Mouse (Mus musculus) embryonic facial prominence, embryonic 11.5 days (tissue): ENCODE data around the gene Endou. TPM values are rescaled to one million over a fixed set of nuclear protein-coding genes. Genes with fewer than 3 reads are reported as not detected.
"Not testable (repeated sequence)": the region's sequence is repeated elsewhere in the genome, so short reads cannot be mapped to it uniquely, and the experiment has no call there.

Source experiments
- ATAC-seq: fragments of 200-750 bp; cut with Nextera tagmentation; replicated peaks from 2 replicates; pipeline ENCODE4 v1.8.0; 2017; ENCODE audit warnings: low read depth; ENCODE audit not compliant: insufficient number of reproducible peaks, low FRiP score, low TSS enrichment
- DNase-seq: peaks from one replicate; pipeline ENCODE4 v3.0.0-alpha.2; 2015; ENCODE audit warnings: low spot score
- H3K27ac ChIP-seq: fragments of 300-500 bp; sonication (generic); replicated peaks from 2 replicates; pipeline ENCODE4 v1.5.1; 2014; ENCODE audit warnings: mild to moderate bottlenecking, low read depth, low read length, control low read depth
- H3K27me3 ChIP-seq: fragments of 300-500 bp; sonication (generic); 2 replicates; pipeline ENCODE4 v1.6.1; 2014; ENCODE audit warnings: mild to moderate bottlenecking, low read length, moderate library complexity, mixed read lengths; ENCODE audit not compliant: control insufficient read depth, insufficient read depth
- H3K36me3 ChIP-seq: fragments of 300-500 bp; sonication (generic); replicated peaks from 2 replicates; pipeline ENCODE4 v1.6.1; 2014; ENCODE audit warnings: low read depth, mild to moderate bottlenecking, low read length, moderate library complexity, mixed read lengths; ENCODE audit not compliant: control insufficient read depth, insufficient read depth
- H3K4me1 ChIP-seq: fragments of 300-500 bp; sonication (generic); 2 replicates; pipeline ENCODE4 v1.6.1; 2014; ENCODE audit warnings: low read length, mixed read lengths; ENCODE audit not compliant: control insufficient read depth, insufficient read depth
- H3K4me2 ChIP-seq: fragments of 300-500 bp; sonication (generic); 2 replicates; pipeline ENCODE4 v1.6.1; 2014; ENCODE audit warnings: low read depth, mild to moderate bottlenecking, control low read depth, low read length, moderate library complexity
- H3K4me3 ChIP-seq: fragments of 300-500 bp; sonication (generic); 2 replicates; pipeline ENCODE4 v1.5.1; 2014; ENCODE audit warnings: low read depth, low read length, control low read depth
- H3K9ac ChIP-seq: fragments of 300-500 bp; sonication (generic); replicated peaks from 2 replicates; pipeline ENCODE4 v1.6.1; 2014; ENCODE audit warnings: mild to moderate bottlenecking, control low read depth, low read length
- H3K9me3 ChIP-seq: fragments of 300-500 bp; sonication (generic); replicated peaks from 2 replicates; pipeline ENCODE4 v1.6.1; 2016; ENCODE audit warnings: mild to moderate bottlenecking, low read length, inconsistent platforms, mixed read lengths; ENCODE audit not compliant: control insufficient read depth
- WGBS: fragments of 180-500 bp; shearing (Covaris S2); extraction: QIAGEN DNeasy Blood & Tissue Kit; methylation state at CpG from one replicate; pipeline ENCODE4 v1.1.7; 2014; 5-methylcytosine and 5-hydroxymethylcytosine counted together
- polyA plus RNA-seq: library from polyadenylated mRNA; unstranded; fragments of >200 nt; fragmentation: Nextera tagmentation; extraction: Ambion mirVana; gene quantifications from 2 replicates; pipeline ENCODE4 v1.2.1, GENCODE M21; 2014

Gene Endou
- polyA plus RNA-seq, 1 experiment from 2014 or later: not detected

DNA sequence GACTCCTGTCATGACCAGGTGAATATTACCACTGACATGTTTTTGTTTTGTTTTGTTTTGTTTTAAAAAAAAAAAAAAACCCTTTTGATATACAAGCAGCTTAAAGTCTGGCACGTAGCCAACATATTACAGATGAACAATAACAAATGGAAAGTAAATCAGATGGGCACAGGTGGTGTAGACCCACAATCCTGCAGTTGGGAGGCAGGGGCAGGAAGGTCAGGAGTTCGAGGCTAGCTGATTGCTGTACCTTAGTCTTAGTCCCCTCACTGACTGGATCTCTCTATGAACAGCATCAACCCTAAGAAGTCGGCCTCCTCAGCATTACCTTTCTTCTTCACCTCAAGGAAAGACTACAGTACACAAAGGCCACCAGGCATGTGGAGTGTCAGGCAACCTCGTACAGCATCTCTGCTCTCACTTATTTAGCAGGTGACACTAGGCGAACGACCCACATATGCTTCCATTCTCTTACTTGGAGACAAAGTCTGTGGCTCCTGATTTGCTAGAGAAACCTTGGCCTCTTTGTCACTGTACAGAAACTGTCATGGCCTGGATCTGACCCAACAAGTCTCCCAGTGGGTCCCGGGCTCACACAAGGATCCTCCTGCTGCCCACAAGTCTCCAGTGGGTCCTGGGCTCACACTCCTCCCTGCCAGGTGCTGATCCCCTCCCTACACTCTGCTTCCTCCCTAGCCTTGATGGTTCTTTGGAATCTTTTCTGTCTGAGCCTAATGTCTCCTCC is 57.7 kb downstream of the Endou start:
- 93% methylated on average over 7 of the region's 7 CpGs for WGBS
- H3K27me3 ChIP-seq: no peaks in the 10 kb centered on the region
- H3K27ac ChIP-seq: no peak overlapping the region
- H3K4me3 ChIP-seq: no peak overlapping the region
- no peak overlapping the region for H3K9ac ChIP-seq
- no peak for DNase-seq
- no peaks in the 10 kb centered on the region for H3K9me3 ChIP-seq
- no peaks in the 10 kb centered on the region for H3K4me1 ChIP-seq
- ATAC-seq: no peak
- no peaks in the 10 kb centered on the region; the same call in none of the 2 replicates for H3K36me3 ChIP-seq
- H3K4me2 ChIP-seq: no peak overlapping the region

DNA sequence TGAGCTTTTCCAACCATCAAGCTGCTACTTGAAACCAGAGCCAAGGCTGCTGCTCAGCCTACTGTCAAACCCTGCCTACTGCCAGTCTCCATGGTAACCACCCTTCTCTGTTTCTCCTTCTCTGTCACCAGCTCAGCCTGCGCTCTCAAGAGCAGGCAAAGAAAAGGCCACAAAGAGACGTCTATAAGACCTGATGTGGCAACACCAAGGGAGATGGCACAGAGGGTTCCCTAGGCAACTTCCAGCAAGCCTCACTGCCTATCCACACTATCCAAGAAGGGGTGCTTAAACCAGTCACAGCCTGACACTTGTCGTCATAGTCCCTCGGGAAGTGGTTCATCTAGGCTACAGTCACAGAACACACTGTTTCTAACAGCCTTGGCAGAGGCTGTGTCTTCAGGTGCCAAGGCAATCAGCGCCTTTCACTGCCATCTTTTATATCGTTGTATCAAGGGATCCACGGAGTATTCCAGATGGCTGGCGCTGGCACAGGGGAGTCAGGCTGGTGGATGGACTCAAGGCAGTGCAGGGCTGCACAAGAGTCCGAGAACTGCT is 58.9 kb downstream of the Endou start:
- no peaks in the 10 kb centered on the region for H3K4me1 ChIP-seq
- DNase-seq (peak; percentile 32), ATAC-seq (peak; percentile 45; the same call in 1 of the 2 replicates)
- no peak overlapping the region for H3K9ac ChIP-seq
- H3K27ac ChIP-seq: no peak overlapping the region
- H3K4me2 ChIP-seq: no peak overlapping the region
- no peaks in the 10 kb centered on the region for H3K27me3 ChIP-seq
- WGBS: 78% methylated on average over 9 of the region's 9 CpGs
- no peak overlapping the region for H3K4me3 ChIP-seq
- H3K9me3 ChIP-seq: no peaks in the 10 kb centered on the region
- no peaks in the 10 kb centered on the region; the same call in 1 of the 2 replicates for H3K36me3 ChIP-seq

DNA sequence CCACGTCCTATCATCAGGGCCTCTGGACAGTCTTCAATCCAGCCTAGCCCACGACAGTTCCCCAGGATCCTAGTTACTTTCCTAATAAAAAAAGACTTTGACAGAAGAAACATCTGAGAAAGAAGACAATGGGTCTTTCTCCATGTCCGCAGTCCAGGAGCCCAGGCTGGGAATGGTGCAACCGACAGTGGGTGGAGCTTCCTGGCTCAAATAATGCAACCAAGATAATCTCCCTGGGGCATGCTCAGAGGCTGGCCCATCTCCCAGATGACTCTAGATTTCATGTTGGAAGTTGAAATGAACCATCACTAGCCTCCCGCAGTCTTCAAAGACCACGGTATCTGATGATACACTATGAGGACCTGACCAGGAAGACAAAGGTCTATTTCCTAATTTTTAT is 60.6 kb downstream of the Endou start:
- Histone ChIP-seq H3K4me1 (no peaks in the 10 kb centered on the region), H3K4me2 (no peak overlapping the region), H3K4me3 (no peak overlapping the region), H3K36me3 (no peaks in the 10 kb centered on the region; the same call in 1 of the 2 replicates), H3K27ac (no peak overlapping the region), H3K9me3 (no peaks in the 10 kb centered on the region), H3K9ac (no peak overlapping the region), H3K27me3 (no peaks in the 10 kb centered on the region)
- ATAC-seq (no peak), DNase-seq (no peak)
- 79% methylated on average over 6 of the region's 6 CpGs for WGBS

DNA sequence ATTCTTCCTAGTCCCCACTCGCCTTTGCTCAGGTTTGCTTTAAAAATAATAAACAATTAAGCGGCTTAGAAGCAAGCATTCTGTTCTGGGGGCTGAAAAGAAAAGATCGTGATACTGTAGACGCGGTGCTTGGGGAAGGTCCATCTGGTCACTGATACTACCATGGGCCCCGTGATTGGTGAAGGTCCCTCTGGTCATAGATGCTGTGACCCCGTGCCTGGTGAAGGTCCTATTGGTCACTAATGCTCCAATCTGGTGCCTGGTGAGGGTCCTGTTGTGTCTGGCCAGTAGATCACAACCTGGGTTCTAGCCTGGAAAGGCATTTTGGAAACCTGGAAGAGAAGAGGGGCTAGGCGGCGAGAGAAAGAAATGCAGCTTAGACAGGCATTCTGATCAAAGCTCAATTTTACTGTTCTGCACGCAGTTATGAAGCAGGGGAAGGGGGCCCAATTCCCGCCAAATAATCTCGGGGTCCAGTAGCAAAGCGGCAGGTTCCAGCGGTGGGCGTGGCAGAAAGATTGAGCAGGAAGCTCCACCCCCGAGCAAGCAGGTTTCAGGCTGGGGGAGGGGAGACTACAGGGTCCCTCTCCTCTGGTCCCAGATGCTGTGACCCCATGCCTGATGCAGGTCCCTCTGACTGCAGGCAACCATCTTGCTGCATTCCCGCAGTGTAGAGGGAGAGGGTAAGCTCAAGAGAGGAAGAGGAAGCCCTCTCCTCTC is 62.8 kb downstream of the Endou start:
- not testable (repeated sequence) for H3K27ac ChIP-seq, H3K9me3 ChIP-seq, H3K27me3 ChIP-seq, H3K4me1 ChIP-seq, H3K4me3 ChIP-seq, H3K36me3 ChIP-seq, DNase-seq, H3K9ac ChIP-seq, ATAC-seq, H3K4me2 ChIP-seq
- WGBS: 64% methylated on average over 16 of the region's 17 CpGs

DNA sequence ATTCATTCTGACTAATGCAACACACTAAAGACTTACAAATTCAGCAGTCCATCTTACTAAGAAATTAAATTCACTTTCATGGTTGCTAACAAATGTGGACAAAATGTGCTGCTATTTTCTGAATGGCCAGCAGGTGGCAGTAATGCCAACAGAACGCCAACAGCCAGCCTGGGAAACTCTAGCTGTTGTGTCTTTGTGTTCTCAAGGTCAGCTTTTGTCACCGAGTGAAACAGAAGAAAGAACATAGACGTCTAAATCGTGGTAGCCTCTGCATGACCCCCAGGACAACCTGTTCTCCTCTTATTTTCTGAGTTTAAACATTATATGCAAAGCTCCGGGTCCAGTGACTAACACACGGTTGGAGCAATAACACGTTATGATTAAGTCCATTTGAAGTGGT is 63.7 kb downstream of the Endou start:
- DNase-seq (peak; percentile 87), ATAC-seq (no peak)
- WGBS: 38% methylated on average over 7 of the region's 7 CpGs
- no peak overlapping the region for H3K27ac ChIP-seq
- H3K4me3 ChIP-seq: no peak overlapping the region
- H3K4me1 ChIP-seq: no peaks in the 10 kb centered on the region
- H3K9ac ChIP-seq: no peak overlapping the region
- H3K4me2 ChIP-seq: no peak overlapping the region
- H3K36me3 ChIP-seq: no peaks in the 10 kb centered on the region
- no peaks in the 10 kb centered on the region for H3K9me3 ChIP-seq
- H3K27me3 ChIP-seq: no peaks in the 10 kb centered on the region

DNA sequence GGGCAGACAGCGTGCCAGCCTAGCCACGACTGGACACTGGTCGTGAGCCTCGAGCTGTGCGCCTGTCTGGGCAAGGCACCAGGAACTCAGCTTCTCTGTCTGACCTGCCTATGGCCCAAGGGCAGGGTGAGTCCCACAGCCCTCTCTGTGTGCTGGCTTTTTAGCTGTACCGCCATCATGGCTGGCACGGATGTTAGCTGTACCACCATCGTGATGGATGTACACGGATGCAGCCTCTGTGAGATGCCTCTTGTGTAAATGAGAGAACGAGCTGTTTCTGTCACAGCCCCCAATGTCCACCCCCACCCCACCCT is 64.7 kb downstream of the Endou start:
- Histone ChIP-seq H3K4me3 (no peak overlapping the region), H3K9me3 (no peaks in the 10 kb centered on the region), H3K9ac (no peak overlapping the region), H3K4me1 (no peaks in the 10 kb centered on the region), H3K27ac (no peak overlapping the region), H3K27me3 (no peaks in the 10 kb centered on the region), H3K4me2 (no peak overlapping the region), H3K36me3 (no peaks in the 10 kb centered on the region)
- no peak for ATAC-seq
- 94% methylated on average over 10 of the region's 10 CpGs for WGBS
- no peak for DNase-seq

DNA sequence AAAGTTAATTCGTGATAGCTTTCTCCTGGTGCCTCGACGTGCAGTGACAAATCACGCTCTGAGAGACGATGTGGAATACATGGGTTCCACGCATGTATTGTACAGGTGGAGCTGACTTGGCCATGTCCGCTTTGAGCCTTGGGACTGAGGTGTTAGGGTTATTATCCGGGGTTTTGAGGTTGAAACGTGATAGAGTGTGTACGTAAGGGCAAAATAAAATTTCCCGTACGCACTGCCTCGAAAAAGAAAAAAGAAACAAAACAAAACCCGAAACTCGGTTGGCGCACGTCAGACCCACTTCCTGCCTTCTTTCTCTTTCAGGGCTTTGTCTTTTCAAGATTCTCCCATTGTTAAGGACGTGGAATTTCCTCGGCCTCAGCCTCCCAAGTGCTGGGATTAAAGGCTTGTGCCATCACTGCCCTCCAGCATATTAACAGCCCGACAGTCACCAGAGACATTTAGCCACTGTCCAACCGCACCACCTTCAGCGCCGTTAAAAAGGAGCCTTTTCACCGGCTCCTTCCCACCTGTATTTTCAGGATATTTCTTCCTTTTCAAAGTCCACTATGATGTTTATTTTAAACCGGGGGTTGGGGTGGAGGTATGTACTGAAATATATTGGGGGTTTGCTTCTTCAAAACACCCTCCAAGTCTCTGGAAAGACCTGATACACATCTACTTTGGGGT is 65.2 kb downstream of the Endou start:
- no peak overlapping the region for H3K27ac ChIP-seq
- no peak for ATAC-seq
- no peak overlapping the region for H3K4me3 ChIP-seq
- H3K4me1 ChIP-seq: no peaks in the 10 kb centered on the region
- H3K4me2 ChIP-seq: no peak overlapping the region
- WGBS: 76% methylated on average over 25 of the region's 25 CpGs
- no peak overlapping the region for H3K9ac ChIP-seq
- no peaks in the 10 kb centered on the region for H3K36me3 ChIP-seq
- H3K27me3 ChIP-seq: no peaks in the 10 kb centered on the region
- H3K9me3 ChIP-seq: no peaks in the 10 kb centered on the region
- no peak for DNase-seq
